Mouse (Mus musculus) myocyte (in vitro differentiated cells): ENCODE measurements at regions not wholly inside any gene's neighbourhood (a gene's known extent, or its start where the extent isn't known, plus 50 kb on each side); places are given as distances from the start of the nearest gene placed in this dataset.

Experiments
- CEBPB ChIP-seq: IDR thresholded peaks from 2 replicates; pipeline ENCODE4 v1.6.1; 2011; ENCODE audit warnings: mild to moderate bottlenecking, moderate library complexity; ENCODE audit not compliant: poor library complexity, insufficient read depth, severe bottlenecking
- MYOG ChIP-seq, 3 experiments: IDR thresholded peaks; one replicate each; pipeline ENCODE4 v1.6.1; 2011; ENCODE audit warnings: control low read depth in 2 of 3, low read depth in 2 of 3, mild to moderate bottlenecking in 2 of 3; ENCODE audit not compliant: insufficient read length in 2 of 3, control insufficient read depth in 1 of 3, insufficient read depth in 1 of 3
- POLR2A ChIP-seq: IDR thresholded peaks from one replicate; pipeline ENCODE4 v1.6.1; 2011; ENCODE audit warnings: low read depth, mild to moderate bottlenecking, control low read depth, moderate library complexity; ENCODE audit not compliant: insufficient read length
- TCF12 ChIP-seq: IDR thresholded peaks from one replicate; pipeline ENCODE4 v1.6.1; 2011; ENCODE audit warnings: mild to moderate bottlenecking, control low read depth; ENCODE audit not compliant: poor library complexity, insufficient read depth, severe bottlenecking

GRCm38 (mm10) chr10:122564473-122564872, 114.1 kb upstream of the Ppm1h start:
- TF ChIP-seq CEBPB, result no peak
- TF ChIP-seq POLR2A, result no peak
- no peak for TF ChIP-seq TCF12
- TF ChIP-seq MYOG (IDR thresholded peaks at IDR 0.05; ENCODE audit: control insufficient read depth in 1 of 3, insufficient read depth in 1 of 3, insufficient read length in 2 of 3, low read depth in 2 of 3), result no peak
